Mouse (Mus musculus): ENCODE measurements around the gene Comt. TPM values are rescaled to one million over a fixed set of nuclear protein-coding genes. Genes with fewer than 3 reads are reported as not detected.

Comt gene
- total RNA-seq (2021), result 10 to 100 TPM; 35.4 to 38.4 TPM
- long read RNA-seq, experiment 1, transcript Comt-201 (6 exons, 1,397 nt), result major isoform, 12 of 23 reads
- long read RNA-seq, experiment 1, partial matches to known transcripts, result 4 of 23 reads
- long read RNA-seq, experiment 1, other reads (novel, unspliced or antisense), result 4 of 23 reads
- long read RNA-seq, experiment 2, transcript Comt-201 (6 exons, 1,397 nt), result major isoform, 10 of 20 reads
- long read RNA-seq, experiment 2, partial matches to known transcripts, result 5 of 20 reads
- long read RNA-seq, experiment 2, other reads (novel, unspliced or antisense), result 2 of 20 reads

DNA sequence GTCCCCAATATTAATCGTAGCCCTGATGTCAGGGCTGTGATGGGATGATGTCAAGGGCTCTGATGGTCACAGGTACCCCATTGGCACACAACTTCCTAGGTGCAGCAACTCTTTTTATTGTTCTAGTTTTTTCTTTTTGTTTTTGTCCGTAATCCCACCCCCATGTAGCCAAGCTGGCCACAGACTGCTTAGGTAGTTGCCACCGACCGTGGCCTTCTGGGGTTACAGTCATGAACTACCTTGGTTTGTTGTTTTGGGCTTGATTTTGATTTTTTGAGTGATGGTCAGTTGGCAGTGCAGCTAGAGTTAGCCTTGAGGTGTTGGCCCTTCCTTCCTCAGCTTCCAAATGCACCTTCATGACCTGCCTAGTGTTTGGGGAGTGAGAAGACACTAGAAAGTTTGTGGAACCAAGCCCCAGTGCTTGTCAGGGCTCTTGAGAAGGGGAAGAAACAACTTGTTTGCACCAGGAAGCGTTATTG lies at the start of gene Comt:
TSS of gene Comt (minus strand) at position 51 of the 479 bp plus-strand sequence.
- DNase-seq, result no peak
- intact Hi-C loops (cut with DNase I), result no loop called here

GRCm38 (mm10) chr16:18474021-18474420 lies 47.4 kb upstream of the Comt start:
- intact Hi-C loops (cut with DNase I), result no loop called here
- DNase-seq, result no peak

DNA sequence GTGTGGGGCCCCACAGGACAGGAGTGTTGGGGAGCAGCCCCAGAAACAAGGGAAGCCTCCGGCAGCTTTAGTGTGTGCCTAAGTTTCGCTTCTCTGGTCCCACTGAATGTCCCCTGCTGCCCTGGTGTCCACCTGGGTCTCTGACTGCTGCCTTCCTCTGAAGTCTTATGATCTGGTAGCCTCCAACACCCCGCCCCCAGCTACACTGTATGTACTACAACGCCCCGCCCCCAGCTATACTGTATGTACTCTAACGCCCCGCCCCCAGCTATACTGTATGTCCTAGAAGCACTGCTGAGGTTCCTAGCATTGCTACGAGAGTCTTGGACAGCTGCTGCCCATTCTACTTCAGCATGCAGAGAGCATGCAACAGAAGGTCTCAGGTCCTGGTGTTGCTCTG lies 46.3 kb upstream of the Comt start:
- intact Hi-C loops (cut with DNase I), result no loop called here
- no peak for DNase-seq

GRCm38 (mm10) chr16:18472416-18472815 lies 45.8 kb upstream of the Comt start:
- no peak for DNase-seq
- intact Hi-C loops (cut with DNase I), result no loop called here

DNA sequence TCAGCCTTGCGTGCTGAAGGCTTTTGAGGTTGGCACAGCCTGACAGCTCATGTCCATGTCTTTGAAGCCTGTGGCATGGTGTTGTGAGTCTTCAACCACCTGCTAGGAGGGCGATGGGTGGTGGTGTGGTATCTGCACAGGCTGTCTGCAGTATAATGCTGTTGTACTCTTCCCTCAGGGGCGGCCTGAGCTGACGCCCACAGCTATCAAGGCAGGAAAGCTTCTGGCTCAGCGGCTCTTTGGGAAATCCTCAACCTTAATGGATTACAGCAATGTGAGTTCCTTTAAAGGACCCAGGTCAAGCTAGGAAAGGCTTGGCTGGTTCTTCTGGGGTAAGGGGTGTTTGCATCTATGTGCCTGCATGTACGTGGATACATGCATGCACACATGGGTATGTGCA lies 45.3 kb upstream of the Comt start:
- intact Hi-C loops (cut with DNase I), result no loop called here
- DNase-seq, result no peak

DNA sequence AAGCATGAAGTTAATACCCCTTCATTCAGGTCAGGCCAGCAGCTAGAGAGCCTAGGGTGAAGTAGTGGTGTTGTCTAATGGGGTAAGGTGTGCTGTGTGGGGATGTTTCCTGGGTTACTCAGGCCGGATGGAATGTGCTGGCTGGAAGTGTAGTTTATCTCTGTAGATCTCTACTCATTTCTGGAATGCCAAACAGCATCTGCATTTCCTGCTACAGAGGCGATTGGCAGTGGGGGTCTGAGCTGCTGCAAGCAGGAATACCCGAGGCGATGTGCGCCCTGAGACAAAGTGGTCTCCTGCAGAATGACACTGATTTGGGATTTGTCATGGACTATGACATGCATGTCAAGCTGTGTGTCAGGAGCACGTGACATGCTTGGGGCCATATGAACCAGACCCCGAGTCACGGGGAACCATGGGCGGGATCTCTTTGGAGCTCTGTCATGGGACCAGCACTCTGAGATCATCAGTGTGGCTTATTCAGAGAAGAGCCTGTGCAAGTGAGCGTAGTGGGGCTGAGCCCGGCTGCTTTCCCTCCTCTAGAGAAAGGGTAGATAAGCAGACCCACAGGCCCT lies 44.8 kb upstream of the Comt start:
- intact Hi-C loops (cut with DNase I), result no loop called here

GRCm38 (mm10) chr16:18470829-18471228 lies 44.2 kb upstream of the Comt start:
- intact Hi-C loops (cut with DNase I), result no loop called here
- peak in 1 of 2 experiments; percentile 6 for DNase-seq

More for the DNA sequence above, 44.8 kb upstream of the Comt start:
- peak in 1 of 2 experiments; percentile 8 for DNase-seq

GRCm38 (mm10) chr16:18464271-18464670 lies 37.6 kb upstream of the Comt start:
- intact Hi-C loops (cut with DNase I), result no loop called here
- DNase-seq, result peak; percentile 38 to 42

- intact Hi-C loops (cut with DNase I), result no loop called here
Observed at GRCm38 (mm10) chr16:18462598-18462997, 35.9 kb upstream of the Comt start.

DNA sequence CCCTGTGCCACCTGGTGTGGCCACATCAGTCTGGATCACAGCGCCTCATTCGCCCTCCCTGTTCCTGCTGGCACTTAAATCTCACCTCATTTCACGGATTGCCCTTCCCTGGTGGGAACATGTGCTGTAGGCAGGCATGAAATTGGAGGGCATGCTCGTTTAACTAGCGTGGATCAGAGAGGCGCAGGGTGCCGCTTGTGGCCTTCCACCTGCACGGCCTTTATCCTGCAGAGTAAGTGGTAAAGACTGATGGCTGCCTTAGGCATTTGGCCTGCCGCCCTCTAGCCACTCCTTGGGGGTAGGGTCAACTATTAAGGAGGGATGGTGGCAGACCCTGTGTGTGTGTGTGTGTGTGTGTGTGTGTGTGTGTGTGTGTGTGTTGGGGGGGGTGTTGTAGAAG lies 35.4 kb upstream of the Comt start:
- no peak for DNase-seq
- intact Hi-C loops (cut with DNase I), result no loop called here

More at GRCm38 (mm10) chr16:18462598-18462997, 35.9 kb upstream of the Comt start:
- no peak for DNase-seq

DNA sequence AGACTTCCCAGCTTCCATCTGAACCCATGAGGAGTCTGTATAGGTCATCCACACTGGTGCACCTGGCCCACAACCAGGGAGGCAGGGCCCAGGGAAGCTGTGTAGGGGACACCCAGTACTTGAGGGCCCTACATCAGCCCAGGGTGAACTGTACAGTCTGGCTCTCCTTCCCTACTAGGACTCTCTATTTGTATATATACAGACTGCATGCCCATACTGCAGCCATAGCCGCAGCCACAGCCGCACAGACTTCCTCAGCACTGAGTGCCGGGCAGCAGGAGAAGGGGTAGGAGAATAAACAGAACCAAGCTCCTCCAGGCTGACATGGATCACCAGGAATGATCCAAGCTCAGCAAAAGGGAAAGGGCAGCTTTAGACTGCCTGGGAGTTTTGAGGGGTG lies 34.2 kb upstream of the Comt start:
- DNase-seq, result no peak
- intact Hi-C loops (cut with DNase I), result no loop called here

- peak in 1 of 2 experiments; percentile 25 for DNase-seq
- intact Hi-C loops (cut with DNase I), result no loop called here
Observed at GRCm38 (mm10) chr16:18459955-18460370, 33.3 kb upstream of the Comt start.

- no peak for DNase-seq
- intact Hi-C loops (cut with DNase I), result no loop called here
Observed at GRCm38 (mm10) chr16:18459335-18459954, 32.8 kb upstream of the Comt start.

- intact Hi-C loops (cut with DNase I), result no loop called here
- no peak for DNase-seq
Observed at GRCm38 (mm10) chr16:18458661-18459060, 32.0 kb upstream of the Comt start.

GRCm38 (mm10) chr16:18455407-18455806 lies 28.8 kb upstream of the Comt start:
- intact Hi-C loops (cut with DNase I), result no loop called here
- DNase-seq, result no peak

DNA sequence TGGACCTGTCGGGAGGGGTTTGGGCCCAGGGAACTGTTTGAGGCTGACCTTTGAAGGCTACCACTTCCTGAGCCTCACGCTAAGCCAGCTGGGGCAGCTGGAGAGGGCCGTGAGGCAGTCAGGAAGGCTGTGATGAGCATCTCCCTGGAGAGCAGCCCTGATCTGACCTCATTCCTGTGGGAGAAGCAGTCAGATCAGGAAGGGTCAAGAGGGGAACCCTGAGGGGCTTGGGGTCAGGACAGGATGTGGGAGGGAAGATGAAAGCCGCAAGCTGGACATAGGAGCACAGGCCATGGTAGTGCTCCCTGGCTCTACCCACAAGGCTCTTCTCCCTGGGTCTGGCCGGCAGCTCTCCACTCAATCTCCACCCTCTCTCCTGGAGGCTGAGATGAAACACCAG lies 27.2 kb upstream of the Comt start:
- intact Hi-C loops (cut with DNase I), result no loop called here
- DNase-seq, result no peak

GRCm38 (mm10) chr16:18452361-18452862 lies 25.8 kb upstream of the Comt start:
- intact Hi-C loops (cut with DNase I), result no loop called here
- DNase-seq, result no peak

- intact Hi-C loops (cut with DNase I), result no loop called here
- no peak for DNase-seq
Observed at GRCm38 (mm10) chr16:18451486-18452181, 25.0 kb upstream of the Comt start.

GRCm38 (mm10) chr16:18449005-18449404 lies 22.4 kb upstream of the Comt start:
- DNase-seq, result no peak
- intact Hi-C loops (cut with DNase I), result loop anchor here (5.0 kb wide), 1 partner anchor 58 kb away; no protein-coding TSS in a partner anchor

- intact Hi-C loops (cut with DNase I), result loop anchor here (5.0 kb wide), 1 partner anchor 59 kb away; no protein-coding TSS in a partner anchor
Observed at GRCm38 (mm10) chr16:18448104-18448503, 21.5 kb upstream of the Comt start.

DNA sequence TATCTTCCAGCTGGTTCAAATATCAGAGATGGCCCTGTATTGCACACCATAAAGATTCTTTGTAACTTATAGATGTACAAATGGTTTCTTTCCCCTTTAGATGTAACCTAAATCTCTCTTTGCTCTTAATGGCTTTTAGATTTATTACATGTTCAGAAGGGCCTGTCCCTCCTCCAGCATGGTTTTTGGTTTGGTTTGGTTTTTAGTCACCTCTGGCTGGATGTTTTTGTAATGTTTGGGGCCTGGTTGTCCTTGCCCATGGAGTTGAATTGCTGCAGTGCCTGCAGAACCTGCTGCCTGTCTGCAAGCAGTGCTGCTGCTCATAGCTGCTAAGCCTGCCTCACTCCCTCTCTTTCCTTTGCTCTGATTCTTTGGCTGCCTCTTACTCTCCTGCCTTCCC lies 20.6 kb upstream of the Comt start:
- intact Hi-C loops (cut with DNase I), result loop anchor here (5.0 kb wide), 1 partner anchor 60 kb away; no protein-coding TSS in a partner anchor
- DNase-seq, result no peak

More at GRCm38 (mm10) chr16:18448104-18448503, 21.5 kb upstream of the Comt start:
- no peak for DNase-seq
